Mouse (Mus musculus): ENCODE measurements around the gene Defb13.

Gene Defb13

DNA sequence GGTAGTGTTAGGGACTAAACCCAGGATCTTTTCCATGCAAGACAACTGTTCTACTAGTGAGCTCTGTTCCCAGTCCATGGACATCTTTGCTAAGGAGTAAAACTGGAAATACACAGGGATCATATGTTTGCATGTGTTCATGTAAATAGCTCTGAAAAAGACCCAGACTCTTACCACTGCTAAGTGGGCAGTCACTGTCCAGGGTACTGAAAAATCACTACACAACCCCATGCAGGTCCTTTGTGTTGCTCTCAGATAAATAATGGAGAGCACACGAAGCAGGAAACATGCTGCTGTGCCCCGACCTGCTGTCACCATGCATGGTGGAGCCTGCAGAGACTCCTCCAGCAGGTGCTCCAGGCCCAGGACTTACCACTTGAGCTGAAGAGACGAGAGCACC is 48.6 kb downstream of the Defb13 start:
- no peak for TF ChIP-seq GATA4 (IDR thresholded peaks at IDR 0.05; ENCODE audit: insufficient replicate concordance, low read length)

All from liver, adult (tissue).